Mouse (Mus musculus) right cerebral cortex, postnatal 4 days (tissue): Measurements from ENCODE around the gene Tns1.

Source experiments
- DNase-seq: peaks from one replicate; pipeline ENCODE4 v3.0.0-alpha.2; 2022

Gene Tns1

DNA sequence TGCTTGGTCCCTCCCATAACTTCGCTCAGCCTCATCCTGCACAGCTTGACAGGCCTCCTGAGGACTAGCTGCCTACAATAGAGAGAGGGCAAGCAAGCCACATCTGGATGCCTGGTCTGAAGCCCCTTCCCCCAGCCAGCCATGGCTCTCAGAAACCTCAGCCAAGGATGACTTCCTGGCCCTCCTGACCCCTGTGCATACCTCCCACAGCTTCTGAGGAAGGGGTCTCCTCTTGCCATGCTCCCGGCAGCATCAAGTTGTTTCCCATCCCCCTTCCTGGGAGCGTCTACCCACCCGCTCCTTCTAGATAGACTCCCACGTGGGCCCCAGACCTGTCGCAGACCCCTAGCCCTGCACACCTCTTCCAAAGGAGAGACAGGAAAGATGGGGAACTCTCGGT lies 33.9 kb downstream of the Tns1 start:
- no peak for DNase-seq

GRCm38 (mm10) chr1:74088569-74088968 lies 35.7 kb downstream of the Tns1 start:
- no peak for DNase-seq

DNA sequence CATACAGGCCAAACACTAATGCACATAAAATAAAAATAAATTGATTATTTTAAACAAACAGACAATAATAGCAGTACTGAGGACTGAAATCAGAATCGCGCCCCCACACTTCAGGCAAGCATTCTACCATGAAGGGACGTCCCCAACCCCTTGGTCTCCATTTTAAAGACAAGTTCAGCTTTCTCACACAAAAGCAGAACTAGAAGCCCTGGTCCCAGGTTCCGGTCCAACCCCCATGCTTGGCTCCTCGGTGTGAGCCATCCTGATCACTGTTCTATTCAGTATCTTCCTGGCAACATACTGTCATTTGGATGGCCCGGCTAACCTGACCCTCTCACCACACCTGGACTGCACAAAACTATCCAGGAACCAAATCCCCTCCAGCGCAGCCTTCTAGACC lies 38.7 kb downstream of the Tns1 start:
- no peak for DNase-seq

DNA sequence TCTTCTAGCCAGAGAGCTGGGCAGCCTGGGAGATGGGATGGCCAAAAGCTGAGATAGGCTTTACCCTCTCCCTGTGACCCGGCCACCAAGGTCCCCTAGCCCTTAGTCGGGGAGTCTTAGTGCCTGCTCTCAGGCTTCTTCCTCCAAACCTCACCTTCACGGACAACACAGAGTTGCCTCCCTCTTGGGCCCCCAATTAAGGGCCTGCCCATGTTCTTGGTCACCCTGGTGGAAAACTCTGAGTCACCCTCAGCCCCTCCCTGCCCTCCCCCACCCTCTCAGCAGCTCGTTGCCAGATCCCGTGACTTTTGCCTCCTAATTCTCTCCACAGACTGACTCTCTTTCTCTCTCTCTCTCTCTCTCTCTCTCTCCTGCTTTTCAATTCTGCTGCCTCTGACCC lies 39.5 kb downstream of the Tns1 start:
- no peak for DNase-seq

DNA sequence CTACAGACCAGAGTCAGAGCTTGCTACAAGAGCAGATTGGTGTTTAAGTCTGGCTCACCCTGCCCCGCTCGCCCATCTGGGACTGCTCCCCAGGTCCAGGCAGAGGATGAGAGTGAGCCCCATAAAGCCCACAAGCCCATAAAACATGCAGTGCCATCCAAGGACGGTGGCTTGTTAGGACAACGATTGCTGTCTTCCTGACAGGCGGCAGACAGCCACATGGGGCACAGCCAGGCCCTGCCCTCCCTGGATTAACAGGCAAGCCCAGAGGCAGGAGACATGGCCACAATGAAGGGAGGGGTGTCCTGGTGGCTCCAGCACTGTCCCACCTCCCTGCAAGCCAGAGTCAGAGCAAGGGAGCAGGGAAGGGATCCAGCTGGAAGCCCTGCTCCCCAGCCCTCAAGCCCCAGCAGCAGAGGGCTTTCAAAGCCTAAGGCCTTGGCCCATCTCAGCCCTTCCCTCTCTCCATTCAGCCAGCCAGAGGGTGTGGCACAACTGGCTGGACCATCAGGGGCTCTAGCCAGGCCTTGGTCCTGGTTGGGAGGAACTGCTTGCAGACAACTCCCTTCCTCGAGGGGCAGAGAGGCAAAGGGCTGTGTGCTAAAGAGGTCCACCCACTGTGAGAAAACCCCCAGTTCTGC lies 40.1 kb downstream of the Tns1 start:
- no peak for DNase-seq

DNA sequence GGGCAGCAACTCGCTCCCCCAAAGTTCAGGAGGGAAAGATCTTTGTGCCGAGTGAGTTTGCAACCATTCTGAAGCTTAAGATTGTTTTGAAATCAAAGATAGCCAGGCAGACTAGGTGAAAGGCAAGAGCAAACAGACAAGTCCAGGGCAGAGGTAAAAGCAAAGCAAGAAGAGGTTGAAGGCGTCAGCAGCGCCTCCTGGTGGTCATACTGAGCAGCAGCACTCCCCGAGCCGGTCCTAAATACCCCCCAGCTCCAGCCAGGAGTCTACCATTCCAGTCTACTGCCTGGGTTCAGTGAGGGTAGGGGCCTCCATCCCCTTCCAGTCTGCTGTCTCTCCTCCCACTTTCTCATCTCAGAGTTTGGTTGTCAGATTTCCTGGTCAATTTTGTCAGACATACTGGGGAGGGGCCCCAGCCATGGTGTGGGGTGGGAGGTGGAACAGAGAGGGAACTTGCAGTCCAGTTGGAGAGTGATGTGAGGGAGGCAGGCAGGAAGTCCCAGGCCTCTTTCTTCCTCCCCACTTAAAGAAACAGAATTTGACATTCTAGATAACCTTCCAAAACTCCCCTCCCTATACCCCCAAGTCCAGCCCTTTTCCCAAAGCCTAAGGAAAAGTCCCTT lies 41.3 kb downstream of the Tns1 start:
- peak; percentile 38 for DNase-seq

GRCm38 (mm10) chr1:74081573-74081989 lies 42.7 kb downstream of the Tns1 start:
- no peak for DNase-seq

- DNase-seq, result peak; percentile 76
Measured at GRCm38 (mm10) chr1:74077353-74077752, 46.9 kb downstream of the Tns1 start.

DNA sequence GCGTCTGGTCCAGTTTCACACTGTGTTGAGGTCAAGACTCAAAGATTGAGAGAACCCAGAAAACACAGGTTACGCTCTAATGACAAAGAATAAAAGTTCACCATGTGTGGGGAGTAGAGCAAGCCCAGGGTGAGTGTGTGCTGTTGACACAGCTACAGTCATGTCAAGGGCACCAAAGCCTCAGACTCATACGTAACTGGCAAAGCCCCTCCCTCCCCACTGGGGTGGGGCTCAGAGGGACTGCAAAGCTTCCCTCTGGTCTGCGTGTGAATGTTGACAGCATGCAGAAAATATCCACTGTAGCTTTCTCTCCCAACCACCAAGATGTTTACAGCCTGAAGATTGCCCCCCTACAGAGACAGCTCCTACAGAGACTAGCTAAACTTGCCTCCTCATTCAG lies 48.0 kb downstream of the Tns1 start:
- no peak for DNase-seq

DNA sequence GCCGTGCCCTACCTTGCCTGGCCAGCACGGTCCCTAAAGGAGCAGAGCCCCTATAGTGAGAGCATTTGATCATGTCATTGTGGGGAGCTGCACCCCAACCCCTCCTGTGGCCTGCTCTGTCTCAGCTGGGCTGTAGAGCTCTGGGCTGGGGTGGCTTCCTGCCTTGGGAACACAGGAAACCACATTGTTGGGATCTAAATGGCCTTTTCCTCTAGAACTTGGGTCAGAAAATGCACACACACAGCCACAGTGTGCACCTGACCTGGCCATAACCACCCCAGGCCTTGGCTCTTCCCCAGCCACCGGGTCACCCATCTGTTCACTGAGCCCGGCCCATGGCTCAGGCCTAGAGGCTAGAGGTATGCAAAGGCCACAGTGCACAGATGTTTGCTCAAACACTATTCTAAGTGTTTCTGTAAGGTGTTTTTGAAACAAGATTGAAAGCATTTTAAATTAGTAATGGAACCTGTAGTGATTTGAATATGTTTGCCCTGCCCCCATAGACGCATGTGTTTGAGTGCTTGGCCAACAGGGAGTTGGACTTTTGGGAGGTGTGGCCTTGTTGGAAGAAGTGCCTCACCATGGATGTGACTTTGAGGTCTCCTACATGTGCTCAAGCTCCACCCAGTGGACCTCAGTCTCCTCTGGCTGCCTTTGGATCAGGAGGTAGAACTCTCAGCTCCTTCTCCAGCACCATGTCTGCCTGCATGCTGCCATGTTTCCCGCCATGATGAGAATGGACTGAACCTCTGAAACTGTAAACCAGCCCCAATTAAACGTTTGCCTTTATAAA lies 49.4 kb downstream of the Tns1 start:
- DNase-seq, result no peak

DNA sequence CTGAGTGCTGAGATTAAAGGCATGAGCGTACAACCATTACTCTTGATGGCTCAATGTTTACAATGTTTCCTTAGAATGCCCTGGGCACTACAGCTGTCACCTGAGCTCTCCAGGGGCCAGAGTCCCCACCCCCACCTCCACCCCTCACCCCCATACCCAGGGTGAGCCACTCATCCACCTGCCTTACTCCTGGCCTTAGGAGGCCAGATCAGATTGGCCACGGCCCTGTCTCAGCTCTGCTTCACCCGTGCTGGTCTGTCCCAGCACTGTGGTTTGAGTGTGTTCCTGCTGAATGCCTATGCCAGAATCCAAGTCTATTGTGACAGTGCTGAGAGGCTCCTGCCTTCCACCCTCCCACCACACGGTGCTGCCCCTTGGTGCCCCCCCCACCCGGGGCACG lies 50.5 kb downstream of the Tns1 start:
- no peak for DNase-seq

DNA sequence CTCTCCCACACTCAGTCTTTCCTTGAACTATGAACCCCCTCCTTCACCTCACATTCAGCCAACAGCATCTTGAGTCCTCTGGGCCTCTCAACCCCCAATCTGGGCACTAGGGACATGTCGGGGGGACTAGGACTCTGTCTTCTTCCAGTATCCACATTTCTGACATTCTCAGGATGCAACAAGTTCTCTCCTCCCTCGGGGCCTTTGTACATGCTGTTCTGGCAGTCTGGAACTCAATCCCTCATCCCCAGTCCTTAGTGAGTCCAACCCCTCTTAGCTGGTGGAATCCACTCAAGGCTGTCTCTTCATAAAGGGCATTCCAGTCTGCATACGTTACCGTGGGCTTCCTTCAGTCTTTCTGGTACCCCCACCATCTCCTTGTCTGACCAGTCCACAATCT lies 53.5 kb downstream of the Tns1 start:
- no peak for DNase-seq

DNA sequence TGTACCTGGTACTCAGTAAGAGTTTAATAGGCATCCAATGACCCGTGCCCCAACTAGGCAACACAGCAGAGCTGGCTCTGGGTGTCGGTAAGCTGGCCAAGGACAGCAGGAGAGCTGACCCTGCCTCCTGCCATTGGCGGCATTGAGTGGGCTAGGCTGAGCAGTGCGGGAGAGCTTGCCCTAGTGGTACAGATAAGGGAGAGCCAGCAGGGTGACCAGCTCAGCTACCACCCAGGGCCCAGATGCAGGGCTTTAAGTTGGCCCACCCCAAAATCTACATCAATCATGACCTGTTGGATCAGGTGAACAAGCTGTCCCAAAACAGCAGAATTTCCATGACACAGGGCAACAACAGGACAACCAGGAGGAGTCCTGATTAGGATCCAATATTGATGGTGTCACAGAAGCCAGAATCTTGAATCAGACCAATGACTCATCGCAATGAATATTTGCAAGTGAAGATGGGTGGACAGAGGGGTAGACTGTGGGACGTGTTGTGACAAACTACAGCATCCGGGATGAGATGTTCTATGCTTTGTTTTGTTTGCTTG lies 54.2 kb downstream of the Tns1 start:
- DNase-seq, result no peak

DNA sequence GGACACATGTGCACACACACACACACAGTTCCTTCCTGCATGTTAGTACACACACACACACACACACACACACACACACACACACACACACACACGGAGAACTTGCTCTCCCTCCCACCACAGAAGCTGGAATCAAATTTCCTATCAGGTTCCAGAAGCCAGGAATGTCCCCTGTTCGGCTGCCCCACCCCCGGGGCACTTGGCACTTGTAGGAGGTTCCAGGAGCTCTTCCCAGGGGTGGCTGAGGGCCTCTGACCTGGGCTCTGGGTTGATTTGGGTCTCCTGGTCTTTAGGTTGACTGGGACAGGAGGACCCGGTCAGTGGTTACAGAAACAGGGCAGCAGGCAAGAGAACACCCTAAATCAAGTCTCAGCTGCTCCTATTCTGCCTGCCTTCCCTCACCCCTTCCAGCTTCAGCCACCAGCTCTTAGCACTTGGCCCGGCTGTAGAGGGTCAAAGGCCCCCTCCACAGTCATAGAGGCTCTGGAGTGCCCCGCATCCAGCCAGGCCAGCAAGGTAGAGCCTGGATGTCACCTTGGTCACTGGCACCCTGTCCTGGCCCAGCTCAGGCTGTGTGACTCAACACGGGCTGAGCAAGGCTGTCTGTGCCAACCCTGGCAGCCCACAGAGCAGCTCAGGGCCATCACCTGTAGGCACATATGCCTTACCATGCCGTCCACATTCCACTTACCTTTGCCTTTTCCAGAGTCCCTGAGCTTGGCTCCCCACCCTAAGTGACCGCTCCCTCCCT lies 55.0 kb downstream of the Tns1 start:
- no peak for DNase-seq

- peak; percentile 17 for DNase-seq
Measured at GRCm38 (mm10) chr1:74068366-74069084, 55.7 kb downstream of the Tns1 start.

DNA sequence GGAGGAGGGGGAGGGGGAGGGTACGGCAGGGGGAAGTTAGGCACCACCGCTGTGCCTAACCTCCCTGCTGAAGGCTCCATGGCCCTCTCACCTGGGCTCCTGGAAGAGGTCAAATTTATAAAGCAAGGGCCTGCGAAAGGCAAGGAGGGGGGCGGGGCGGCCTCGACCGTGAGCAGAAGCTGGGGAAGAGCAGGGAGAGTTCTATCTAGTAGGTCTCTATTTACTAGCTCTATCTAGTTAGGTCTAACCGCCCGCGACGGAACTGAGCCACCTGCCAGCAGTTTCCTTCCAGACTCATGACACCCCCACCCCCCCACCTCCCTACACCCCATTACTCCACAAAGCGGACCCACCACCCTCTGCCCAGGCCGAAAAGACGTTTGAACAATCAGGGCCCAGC lies 56.4 kb downstream of the Tns1 start:
- no peak for DNase-seq

DNA sequence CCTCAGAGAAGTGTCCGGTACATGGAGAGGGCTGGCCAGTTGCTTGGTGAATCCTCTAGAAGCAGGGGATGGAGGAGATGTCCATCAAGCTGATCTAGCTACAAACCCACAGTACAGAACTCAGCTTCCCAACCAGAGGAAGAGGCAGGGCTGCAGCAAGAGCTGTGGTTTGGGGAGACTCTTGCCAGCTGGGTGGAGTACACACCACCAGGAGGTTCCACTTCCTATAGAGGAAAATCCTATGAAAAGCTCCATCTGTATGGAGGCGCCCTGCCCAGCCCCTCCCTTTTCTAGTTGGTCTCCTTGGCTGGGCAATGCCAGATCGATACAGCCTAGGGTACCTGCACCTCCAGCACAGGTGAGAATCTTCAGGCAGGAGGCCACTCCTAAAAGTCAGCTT lies 57.7 kb downstream of the Tns1 start:
- DNase-seq, result no peak

GRCm38 (mm10) chr1:74066061-74066460 lies 58.2 kb downstream of the Tns1 start:
- DNase-seq, result no peak

DNA sequence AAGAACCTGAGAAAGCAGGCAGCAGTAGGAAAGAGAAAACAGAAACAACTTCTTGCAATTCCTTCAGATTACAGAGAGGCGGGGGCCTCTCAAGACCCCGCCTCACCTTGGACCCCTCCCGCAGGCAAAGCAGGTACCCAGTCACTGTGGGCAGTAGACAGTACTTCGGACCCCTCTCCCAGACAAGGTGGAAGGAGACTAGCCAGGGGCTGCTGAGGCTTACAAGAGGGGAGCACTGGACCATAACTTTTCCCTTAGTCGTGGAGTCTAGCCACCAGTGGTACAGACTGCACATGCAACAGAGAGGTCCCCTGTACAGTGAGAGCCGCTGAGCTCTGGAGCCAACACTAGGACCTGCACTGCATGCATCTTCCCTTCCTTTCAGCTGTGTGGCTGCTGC lies 64.2 kb downstream of the Tns1 start:
- no peak for DNase-seq

GRCm38 (mm10) chr1:74059552-74059951 lies 64.7 kb downstream of the Tns1 start:
- DNase-seq, result no peak

- no peak for DNase-seq
Measured at GRCm38 (mm10) chr1:74058771-74059170, 65.5 kb downstream of the Tns1 start.

DNA sequence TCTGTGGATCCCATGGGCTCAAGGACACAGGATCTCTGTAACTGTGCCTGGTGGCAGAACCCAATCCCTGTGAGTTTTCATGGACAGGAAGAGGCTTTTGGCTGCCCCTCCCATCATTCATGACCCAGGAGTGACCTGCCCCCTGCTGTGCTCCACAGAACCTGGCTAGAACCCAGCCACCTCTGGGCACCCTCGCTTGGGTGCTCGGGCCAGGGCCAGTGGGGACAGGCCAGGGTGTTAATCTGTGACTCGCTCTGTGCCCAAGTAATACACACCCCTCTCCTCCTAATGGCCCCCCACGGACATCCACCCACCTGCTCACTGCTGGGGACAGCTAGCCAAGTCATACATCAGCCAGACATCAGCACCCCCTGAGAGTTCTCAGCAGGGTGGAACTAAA lies 65.9 kb downstream of the Tns1 start:
- DNase-seq, result no peak

GRCm38 (mm10) chr1:74057501-74057900 lies 66.7 kb downstream of the Tns1 start:
- no peak for DNase-seq
